Mouse (Mus musculus): ENCODE results near the gene Ccdc171.

DNA sequence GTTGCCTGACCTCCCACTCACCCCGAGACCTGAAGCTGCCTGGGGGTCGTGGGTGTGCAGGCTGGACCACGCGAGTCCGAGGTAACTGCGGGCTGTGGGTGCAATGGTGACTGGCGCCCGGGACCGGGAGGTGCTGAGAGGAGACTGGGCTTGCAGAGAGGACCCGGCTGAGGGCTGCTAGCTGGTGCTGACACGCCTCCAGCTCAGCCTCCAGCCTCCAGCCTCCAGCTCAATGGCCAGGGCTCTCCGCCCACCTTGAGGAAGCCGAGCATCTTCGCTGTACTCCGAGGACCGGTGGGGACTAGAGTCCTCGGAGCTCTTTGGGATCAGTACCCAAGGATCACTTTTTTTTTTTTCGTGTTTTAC lies 328 bp downstream of the Ccdc171 start:
- TF ChIP-seq EP300 (IDR thresholded peaks at IDR 0.05; ENCODE audit: insufficient read depth, low read depth, low read length) = no peak
- TF ChIP-seq CTCF (IDR thresholded peaks at IDR 0.05) = no peak
- TF ChIP-seq POLR2A (IDR thresholded peaks at IDR 0.05; ENCODE audit: insufficient read depth, low read depth, low read length) = no peak

Measured in heart, adult 2 months (tissue).